Mouse (Mus musculus): ENCODE measurements at regions not wholly inside any gene's neighbourhood (a gene's known extent, or its start where the extent isn't known, plus 50 kb on each side); places are given as distances from the start of the nearest gene placed in this dataset.
"Not testable (repeated sequence)": the region's sequence is repeated elsewhere in the genome, so short reads cannot be mapped to it uniquely, and the experiment has no call there.

DNA sequence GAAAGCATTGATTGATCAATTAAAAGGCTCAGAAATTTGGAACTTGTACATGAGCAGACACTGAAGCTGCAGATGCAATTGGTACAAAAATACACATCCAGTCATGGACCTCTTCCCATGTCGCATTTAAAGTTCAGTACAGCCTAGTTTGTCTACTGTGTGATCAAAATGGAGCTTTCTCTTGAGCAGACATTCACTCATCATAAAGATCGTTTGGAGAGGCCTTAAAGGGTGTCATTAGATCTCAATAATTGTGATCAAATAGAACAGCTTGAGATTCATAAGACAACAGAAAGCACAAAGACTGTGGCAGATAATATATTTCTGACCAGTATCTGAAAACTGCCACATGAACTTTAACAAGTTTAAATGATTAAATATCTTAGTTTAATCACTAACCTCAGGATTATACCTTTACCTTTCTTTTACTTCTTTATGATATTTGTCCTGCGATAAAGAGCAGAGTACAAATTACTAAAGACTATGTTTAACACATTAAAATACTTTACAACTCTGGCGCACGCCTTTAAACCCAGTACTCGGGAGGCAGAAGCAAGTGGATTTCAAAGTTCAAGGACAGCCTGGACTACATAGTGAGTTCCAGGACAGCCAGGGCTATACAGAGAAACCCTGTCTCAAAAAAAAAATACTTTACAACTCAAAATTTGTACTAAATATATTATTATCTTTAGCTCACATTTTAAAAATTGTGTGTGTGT, 635.1 kb downstream of the Dnajb9 start:
- no peaks in the 10 kb centered on the region for H3K79me2 ChIP-seq (ENCODE audit: control insufficient read depth, insufficient read depth, low read length)
- no peaks in the 10 kb centered on the region for H3K4me1 ChIP-seq (ENCODE audit: control insufficient read depth, insufficient read depth, low read length)
- no peak overlapping the region for H3K4me3 ChIP-seq (ENCODE audit: insufficient read depth, low read depth, low read length)
- DNase-seq (ENCODE audit: extremely low read depth, low read depth, low spot score): no peak
- no peak overlapping the region for H3K9ac ChIP-seq (ENCODE audit: low read depth, low read length)
- H3K27ac ChIP-seq (replicated peaks; ENCODE audit: insufficient read depth, low read depth, low read length): no peak overlapping the region
- no peaks in the 10 kb centered on the region for H3K27me3 ChIP-seq (ENCODE audit: control insufficient read depth, insufficient read depth, low read length)
- 76% methylated on average over 6 of the region's 6 CpGs for WGBS
- no peaks in the 10 kb centered on the region for H3K36me3 ChIP-seq (ENCODE audit: control insufficient read depth, insufficient read depth, low read length)
- no peak for TF ChIP-seq POLR2A (IDR thresholded peaks at IDR 0.05; ENCODE audit: extremely low read depth, insufficient read depth, low read length)
- TF ChIP-seq CTCF (IDR thresholded peaks at IDR 0.05; ENCODE audit: low read depth, low read length): no peak

DNA sequence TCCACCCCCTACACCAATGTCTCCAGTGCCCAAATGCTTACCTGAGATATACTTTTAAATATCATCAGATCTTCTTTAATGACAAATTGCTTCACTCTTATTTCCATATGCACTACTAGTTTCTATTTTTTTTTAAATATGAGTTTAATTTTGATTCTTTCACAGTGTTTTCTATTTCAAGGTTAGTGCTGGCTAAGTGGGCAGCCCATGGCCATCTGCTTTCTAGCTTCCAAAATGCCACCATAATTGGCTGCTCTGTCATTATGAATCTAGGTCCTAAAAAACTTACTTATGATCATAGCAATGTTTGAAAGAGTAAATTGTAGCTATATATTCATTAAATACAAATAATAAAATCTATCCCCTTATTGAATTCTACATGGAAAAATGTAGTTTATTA, 636.9 kb downstream of the Dnajb9 start:
- H3K27me3 ChIP-seq (ENCODE audit: control insufficient read depth, insufficient read depth, low read length): no peaks in the 10 kb centered on the region
- TF ChIP-seq CTCF (IDR thresholded peaks at IDR 0.05; ENCODE audit: low read depth, low read length) (no peak), POLR2A (IDR thresholded peaks at IDR 0.05; ENCODE audit: extremely low read depth, insufficient read depth, low read length) (no peak)
- H3K9ac ChIP-seq (ENCODE audit: low read depth, low read length): no peak overlapping the region
- no peaks in the 10 kb centered on the region for H3K4me1 ChIP-seq (ENCODE audit: control insufficient read depth, insufficient read depth, low read length)
- H3K4me3 ChIP-seq (ENCODE audit: insufficient read depth, low read depth, low read length): no peak overlapping the region
- no peak for DNase-seq (ENCODE audit: extremely low read depth, low read depth, low spot score)
- H3K79me2 ChIP-seq (ENCODE audit: control insufficient read depth, insufficient read depth, low read length): no peaks in the 10 kb centered on the region
- no peaks in the 10 kb centered on the region for H3K36me3 ChIP-seq (ENCODE audit: control insufficient read depth, insufficient read depth, low read length)
- H3K27ac ChIP-seq (replicated peaks; ENCODE audit: insufficient read depth, low read depth, low read length): no peak overlapping the region

DNA sequence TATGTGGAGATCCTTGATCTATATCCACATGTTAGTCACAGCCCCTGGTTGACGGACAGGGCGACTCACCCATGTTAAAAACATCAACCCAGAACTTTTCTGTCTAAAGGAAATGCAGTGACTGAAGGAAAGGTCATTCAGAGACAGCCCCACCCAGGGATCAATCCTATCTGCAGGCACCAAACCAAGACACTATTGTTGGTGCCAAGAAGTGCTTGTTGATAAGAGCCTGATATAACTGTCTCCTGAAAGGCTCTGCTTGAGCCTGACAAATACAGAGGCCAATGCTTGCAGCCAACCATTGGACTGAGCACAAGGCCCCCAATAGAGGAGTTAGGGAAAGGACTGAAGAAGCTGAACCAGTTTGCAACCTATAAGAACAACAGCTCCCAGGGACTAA, 682.5 kb downstream of the Dnajb9 start:
- TF ChIP-seq CTCF (IDR thresholded peaks at IDR 0.05; ENCODE audit: low read depth, low read length): no peak
- no peak for TF ChIP-seq POLR2A (IDR thresholded peaks at IDR 0.05; ENCODE audit: extremely low read depth, insufficient read depth, low read length)
- H3K79me2 ChIP-seq (ENCODE audit: control insufficient read depth, insufficient read depth, low read length): no peaks in the 10 kb centered on the region
- no peak overlapping the region for H3K27ac ChIP-seq (replicated peaks; ENCODE audit: insufficient read depth, low read depth, low read length)
- WGBS: 75% methylated on average over 2 of the region's 2 CpGs
- no peak overlapping the region for H3K9ac ChIP-seq (ENCODE audit: low read depth, low read length)
- H3K27me3 ChIP-seq (ENCODE audit: control insufficient read depth, insufficient read depth, low read length): no peaks in the 10 kb centered on the region
- no peaks in the 10 kb centered on the region for H3K36me3 ChIP-seq (ENCODE audit: control insufficient read depth, insufficient read depth, low read length)
- H3K4me1 ChIP-seq (ENCODE audit: control insufficient read depth, insufficient read depth, low read length): no peaks in the 10 kb centered on the region
- no peak overlapping the region for H3K4me3 ChIP-seq (ENCODE audit: insufficient read depth, low read depth, low read length)
- no peak for DNase-seq (ENCODE audit: extremely low read depth, low read depth, low spot score)

DNA sequence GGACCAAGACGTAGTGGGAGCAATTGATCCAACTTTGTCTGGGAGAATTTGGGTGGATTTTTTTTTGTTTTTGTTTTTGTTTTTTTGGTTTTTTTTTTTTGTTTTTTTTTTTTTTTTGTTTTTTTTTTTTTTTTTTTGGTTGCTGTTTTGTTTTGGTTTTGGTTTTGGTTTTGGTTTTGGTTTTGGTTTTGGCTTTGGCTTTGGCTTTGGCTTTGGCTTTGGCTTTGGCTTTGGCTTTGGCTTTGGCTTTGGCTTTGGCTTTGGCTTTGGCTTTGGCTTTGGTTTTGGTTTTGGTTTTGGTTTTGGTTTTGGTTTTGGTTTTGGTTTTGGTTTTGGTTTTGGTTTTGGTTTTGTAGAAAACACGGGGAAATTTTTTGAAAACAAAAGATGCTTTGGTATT, 702.7 kb downstream of the Dnajb9 start:
- H3K4me3 ChIP-seq (ENCODE audit: insufficient read depth, low read depth, low read length); H3K27ac ChIP-seq (replicated peaks; ENCODE audit: insufficient read depth, low read depth, low read length); H3K27me3 ChIP-seq (ENCODE audit: control insufficient read depth, insufficient read depth, low read length); H3K36me3 ChIP-seq (ENCODE audit: control insufficient read depth, insufficient read depth, low read length); DNase-seq (ENCODE audit: extremely low read depth, low read depth, low spot score); H3K4me1 ChIP-seq (ENCODE audit: control insufficient read depth, insufficient read depth, low read length); H3K79me2 ChIP-seq (ENCODE audit: control insufficient read depth, insufficient read depth, low read length); H3K9ac ChIP-seq (ENCODE audit: low read depth, low read length): not testable (repeated sequence)
- 82% methylated on average over 2 of the region's 2 CpGs for whole genome bisulfite sequencing

DNA sequence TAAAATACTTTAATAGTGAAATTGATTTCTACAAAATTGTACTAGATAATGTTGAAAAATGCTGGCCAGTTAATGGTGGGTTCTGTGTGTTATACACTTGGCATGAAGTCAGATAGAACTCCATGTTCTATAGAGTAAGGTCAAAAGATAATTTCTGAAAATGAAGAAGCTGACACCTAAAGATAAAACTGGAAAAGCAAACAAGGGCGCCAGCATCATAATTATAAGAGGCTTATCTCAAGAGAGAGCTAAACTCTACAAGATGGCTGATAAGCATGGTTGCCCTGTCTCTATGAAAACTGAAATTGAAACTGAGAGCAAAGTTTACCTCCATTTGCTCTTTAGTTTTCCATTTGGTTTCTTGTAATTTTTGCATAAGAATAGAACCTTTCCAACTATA, 720.2 kb downstream of the Dnajb9 start:
- H3K36me3 ChIP-seq (ENCODE audit: control insufficient read depth, insufficient read depth, low read length): no peaks in the 10 kb centered on the region
- no peak for DNase-seq (ENCODE audit: extremely low read depth, low read depth, low spot score)
- no peak overlapping the region for H3K9ac ChIP-seq (ENCODE audit: low read depth, low read length)
- no peak overlapping the region for H3K27ac ChIP-seq (replicated peaks; ENCODE audit: insufficient read depth, low read depth, low read length)
- no peaks in the 10 kb centered on the region for H3K4me1 ChIP-seq (ENCODE audit: control insufficient read depth, insufficient read depth, low read length)
- H3K27me3 ChIP-seq (ENCODE audit: control insufficient read depth, insufficient read depth, low read length): no peaks in the 10 kb centered on the region
- TF ChIP-seq CTCF (IDR thresholded peaks at IDR 0.05; ENCODE audit: low read depth, low read length) (no peak), POLR2A (IDR thresholded peaks at IDR 0.05; ENCODE audit: extremely low read depth, insufficient read depth, low read length) (no peak)
- no peak overlapping the region for H3K4me3 ChIP-seq (ENCODE audit: insufficient read depth, low read depth, low read length)
- H3K79me2 ChIP-seq (ENCODE audit: control insufficient read depth, insufficient read depth, low read length): no peaks in the 10 kb centered on the region
- WGBS: 80% methylated on average over 1 of the region's 1 CpGs

GRCm38 (mm10) chr12:43482683-43483082, 727.4 kb downstream of the Dnajb9 start:
- H3K27ac ChIP-seq (replicated peaks; ENCODE audit: insufficient read depth, low read depth, low read length): no peak overlapping the region
- H3K79me2 ChIP-seq (ENCODE audit: control insufficient read depth, insufficient read depth, low read length): no peaks in the 10 kb centered on the region
- 16% methylated on average over 1 of the region's 1 CpGs for WGBS
- no peaks in the 10 kb centered on the region for H3K36me3 ChIP-seq (ENCODE audit: control insufficient read depth, insufficient read depth, low read length)
- H3K4me1 ChIP-seq (ENCODE audit: control insufficient read depth, insufficient read depth, low read length): no peaks in the 10 kb centered on the region
- peak; percentile 3 for DNase-seq (ENCODE audit: extremely low read depth, low read depth, low spot score)
- H3K4me3 ChIP-seq (ENCODE audit: insufficient read depth, low read depth, low read length): no peak overlapping the region
- TF ChIP-seq POLR2A (IDR thresholded peaks at IDR 0.05; ENCODE audit: extremely low read depth, insufficient read depth, low read length) (no peak), CTCF (IDR thresholded peaks at IDR 0.05; ENCODE audit: low read depth, low read length) (no peak)
- no peaks in the 10 kb centered on the region for H3K27me3 ChIP-seq (ENCODE audit: control insufficient read depth, insufficient read depth, low read length)
- no peak overlapping the region for H3K9ac ChIP-seq (ENCODE audit: low read depth, low read length)

All from liver, adult 2 months (tissue).